Mouse (Mus musculus): ENCODE results near the gene Prkce.

GRCm38 (mm10) chr17:86187777-86188176 is 20.2 kb downstream of the Prkce start:
- no peak for TF ChIP-seq POLR2A (IDR thresholded peaks at IDR 0.05; ENCODE audit: borderline replicate concordance, extremely low read depth, insufficient read depth, insufficient read length, poor library complexity, severe bottlenecking)
- no peak for TF ChIP-seq CTCF (IDR thresholded peaks at IDR 0.05; ENCODE audit: borderline replicate concordance, extremely low read depth, insufficient read depth, insufficient read length)

All from brain, embryonic 14.5 days (tissue).